Mouse (Mus musculus) bone marrow, adult 2 months (tissue): ENCODE measurements around the gene Vav3.

Experiments used
- CTCF ChIP-seq: fragments of 200-500 bp; IDR thresholded peaks from 2 replicates; pipeline ENCODE4 v1.5.1; 2011; ENCODE audit warnings: low read length, control low read depth; ENCODE audit not compliant: control insufficient read depth, insufficient read depth
- POLR2A ChIP-seq: fragments of 200-500 bp; IDR thresholded peaks from 2 replicates; pipeline ENCODE4 v1.6.1; 2011; ENCODE audit warnings: low read depth, mild to moderate bottlenecking, control low read depth, low read length, borderline replicate concordance; ENCODE audit not compliant: control insufficient read depth

- TF ChIP-seq CTCF (no peak), POLR2A (no peak)
Observed at GRCm38 (mm10) chr3:109671716-109672115, 331.3 kb downstream of the Vav3 start.
